In the genomic region with DNA sequence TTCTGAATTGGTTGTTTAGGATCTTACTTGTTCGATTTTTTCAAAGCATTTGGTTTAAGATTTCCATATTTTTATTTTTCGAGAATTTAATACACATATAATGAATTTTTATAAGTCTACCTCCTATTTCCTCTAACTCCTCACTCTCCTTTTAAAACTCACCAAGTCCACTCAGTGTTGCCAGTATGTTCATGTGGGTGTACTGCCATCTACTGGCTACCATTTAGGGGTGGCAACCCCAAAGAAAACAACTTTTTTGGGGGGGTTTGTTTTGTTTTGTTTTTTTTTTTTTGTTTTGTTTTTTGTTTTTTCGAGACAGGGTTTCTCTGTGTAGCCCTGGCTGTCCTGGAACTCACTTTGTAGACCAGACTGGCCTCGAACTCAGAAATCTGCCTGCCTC, we compare ENCODE assay signal across 11 mouse cellular contexts. TPM values are rescaled to one million over a fixed set of nuclear protein-coding genes. Genes with fewer than 3 reads are reported as not detected.
DNase-seq lines count a peak whose midpoint lies in the region; ATAC-seq and TF ChIP-seq lines count a peak whose summit lies in the region.
"Had no signal": no experiment of that assay in that cellular context is flagged by ENCODE, and none has a peak within 500 bp of the region (broad histone marks: within the 10 kb centered on the region; RNA-seq: fewer than 3 reads in every experiment).

No protein-coding gene starts in this region.

- DNase-seq in cerebellum, postnatal 10 days, result peak; percentile 53 to 57
- DNase-seq in liver, adult 2 months (ENCODE audit: extremely low read depth, low read depth, low spot score), result peak; percentile 37
- peak; percentile 63 for DNase-seq in brain, adult 2 months (ENCODE audit: low read depth, low spot score)
- no peak for DNase-seq in right cerebral cortex, postnatal 14 days
- DNase-seq in midbrain, embryonic 10.5 days (ENCODE audit: low spot score), result no peak
- DNase-seq: gastrocnemius, postnatal 14 days had no signal

- no peak overlapping the region for H3K9ac ChIP-seq in liver, adult 2 months (ENCODE audit: low read depth, low read length)
- no peak overlapping the region for H3K9ac ChIP-seq in liver, embryonic 12.5 days

- H3K27me3 ChIP-seq in liver, adult 2 months (ENCODE audit: control insufficient read depth, insufficient read depth, low read length), result no peaks in the 10 kb centered on the region
- H3K27me3 ChIP-seq in liver, embryonic 12.5 days (replicated peaks), result no peaks in the 10 kb centered on the region
- H3K27me3 ChIP-seq in midbrain, embryonic 10.5 days (ENCODE audit: low read depth, poor library complexity, severe bottlenecking), result no peaks in the 10 kb centered on the region

- no peaks in the 10 kb centered on the region for H3K4me1 ChIP-seq in liver, adult 2 months (ENCODE audit: control insufficient read depth, insufficient read depth, low read length)
- H3K4me1 ChIP-seq in liver, embryonic 12.5 days, result no peaks in the 10 kb centered on the region
- H3K4me1 ChIP-seq in midbrain, embryonic 10.5 days, result no peaks in the 10 kb centered on the region

- no peaks in the 10 kb centered on the region for H3K36me3 ChIP-seq in liver, adult 2 months (ENCODE audit: control insufficient read depth, insufficient read depth, low read length)
- H3K36me3 ChIP-seq in liver, embryonic 12.5 days, result no peaks in the 10 kb centered on the region
- H3K36me3 ChIP-seq in midbrain, embryonic 10.5 days, result no peaks in the 10 kb centered on the region

- ATAC-seq in cerebellum, adult (ENCODE audit: insufficient number of reproducible peaks, low FRiP score, low TSS enrichment), result no peak
- ATAC-seq in liver, embryonic 12.5 days, result no peak
- ATAC-seq in neutrophil, adult 5-6 weeks (ENCODE audit: extremely low read depth, insufficient number of reproducible peaks, low FRiP score, poor library complexity, severe bottlenecking), result peak; percentile 75; the same call in 1 of the 2 replicates

- no peak overlapping the region for H3K27ac ChIP-seq in liver, adult 2 months (replicated peaks; ENCODE audit: insufficient read depth, low read depth, low read length)
- no peak overlapping the region for H3K27ac ChIP-seq in liver, embryonic 12.5 days
- H3K27ac ChIP-seq in midbrain, embryonic 10.5 days (replicated peaks), result no peak overlapping the region

- no peak overlapping the region for H3K4me2 ChIP-seq in liver, embryonic 12.5 days

- no peak for TF ChIP-seq CTCF in liver, adult 2 months (IDR thresholded peaks at IDR 0.05; ENCODE audit: low read depth, low read length)

- H3K4me3 ChIP-seq in liver, adult 2 months (ENCODE audit: insufficient read depth, low read depth, low read length), result no peak overlapping the region
- H3K4me3 ChIP-seq in liver, embryonic 12.5 days, result no peak overlapping the region
- no peak overlapping the region for H3K4me3 ChIP-seq in midbrain, embryonic 10.5 days
- H3K4me3 ChIP-seq: myocyte had no signal

- no peaks in the 10 kb centered on the region for H3K9me3 ChIP-seq in liver, embryonic 12.5 days (replicated peaks)
- no peaks in the 10 kb centered on the region for H3K9me3 ChIP-seq in midbrain, embryonic 10.5 days (replicated peaks)

- no peak for TF ChIP-seq POLR2A in liver, adult 2 months (IDR thresholded peaks at IDR 0.05; ENCODE audit: extremely low read depth, insufficient read depth, low read length)

- WGBS in liver, adult 2 months, result 33% methylated on average over 4 of the region's 4 CpGs
- 19% methylated on average over 4 of the region's 4 CpGs for WGBS in liver, embryonic 12.5 days (ENCODE audit: insufficient replicate concordance)
- 43% methylated on average over 4 of the region's 4 CpGs for WGBS in midbrain, embryonic 10.5 days

- H3K79me2 ChIP-seq in liver, adult 2 months (ENCODE audit: control insufficient read depth, insufficient read depth, low read length), result no peaks in the 10 kb centered on the region

RNA-seq across cellular contexts. Expression of a gene that starts 8.1 kb away (rescaled TPM):
- 0.13 TPM in 1 of 2 replicates, not detected in the other for total RNA-seq in liver, adult 2 months (2014; rRNA removed)
- polyA plus RNA-seq in liver, adult 2 months (2012; rRNA removed), result 0.06 TPM in 1 of 2 replicates, not detected in the other
- polyA plus RNA-seq in liver, embryonic 12.5 days (2016; fragmentation: Nextera tagmentation; extraction: Ambion mirVana), result 0.89 and 0.94 TPM in 2 replicates
- total RNA-seq in neutrophil, adult 5-6 weeks (2017), result 0.49 and 0.81 TPM in 2 replicates
- polyA plus RNA-seq in midbrain, embryonic 10.5 days (2016; fragmentation: Nextera tagmentation; extraction: Ambion mirVana), result 6.4 and 14.5 TPM in 2 replicates
- total RNA-seq: gastrocnemius, postnatal 14 days had no signal
- polyA plus RNA-seq: myocyte had no signal

RNA-seq across cellular contexts. Expression of a gene that starts 8.4 kb away (rescaled TPM):
- not detected in 2 replicates for total RNA-seq in liver, adult 2 months (2014; rRNA removed)
- not detected in 2 replicates for polyA plus RNA-seq in liver, adult 2 months (2012; rRNA removed)
- polyA plus RNA-seq in liver, embryonic 12.5 days (2016; fragmentation: Nextera tagmentation; extraction: Ambion mirVana), result not detected in 2 replicates
- total RNA-seq in neutrophil, adult 5-6 weeks (2017), result not detected in 2 replicates
- polyA plus RNA-seq in midbrain, embryonic 10.5 days (2016; fragmentation: Nextera tagmentation; extraction: Ambion mirVana), result not detected in 2 replicates
- total RNA-seq: gastrocnemius, postnatal 14 days; left cerebral cortex, postnatal 25 days had no signal
- polyA plus RNA-seq: myocyte had no signal

RNA-seq across cellular contexts. Expression of a gene that starts 12.9 kb away (rescaled TPM):
- total RNA-seq in liver, adult 2 months (2014; rRNA removed), result 1.5 and 3.2 TPM in 2 replicates
- 4.5 and 7.8 TPM in 2 replicates for polyA plus RNA-seq in liver, adult 2 months (2012; rRNA removed)
- 24.0 and 26.9 TPM in 2 replicates for polyA plus RNA-seq in liver, embryonic 12.5 days (2016; fragmentation: Nextera tagmentation; extraction: Ambion mirVana)
- 175 and 197 TPM in 2 replicates for total RNA-seq in neutrophil, adult 5-6 weeks (2017)
- polyA plus RNA-seq in midbrain, embryonic 10.5 days (2016; fragmentation: Nextera tagmentation; extraction: Ambion mirVana), result 74.5 and 81.1 TPM in 2 replicates

RNA-seq across cellular contexts. Expression of a gene that starts 26.6 kb away (rescaled TPM):
- 1.1 and 1.4 TPM in 2 replicates for total RNA-seq in liver, adult 2 months (2014; rRNA removed)
- 1.8 and 2.8 TPM in 2 replicates for polyA plus RNA-seq in liver, adult 2 months (2012; rRNA removed)
- polyA plus RNA-seq in liver, embryonic 12.5 days (2016; fragmentation: Nextera tagmentation; extraction: Ambion mirVana), result 4.6 and 4.7 TPM in 2 replicates
- total RNA-seq in neutrophil, adult 5-6 weeks (2017), result 18.4 and 24.7 TPM in 2 replicates
- 14.5 and 18.0 TPM in 2 replicates for polyA plus RNA-seq in midbrain, embryonic 10.5 days (2016; fragmentation: Nextera tagmentation; extraction: Ambion mirVana)

RNA-seq across cellular contexts. Expression of a gene that starts 35.2 kb away (rescaled TPM):
- 1.4 and 2.9 TPM in 2 replicates for total RNA-seq in liver, adult 2 months (2014; rRNA removed)
- 8.0 and 9.8 TPM in 2 replicates for polyA plus RNA-seq in liver, adult 2 months (2012; rRNA removed)
- 9.4 and 10.4 TPM in 2 replicates for polyA plus RNA-seq in liver, embryonic 12.5 days (2016; fragmentation: Nextera tagmentation; extraction: Ambion mirVana)
- total RNA-seq in neutrophil, adult 5-6 weeks (2017), result not detected in 2 replicates
- 17.6 and 18.8 TPM in 2 replicates for polyA plus RNA-seq in midbrain, embryonic 10.5 days (2016; fragmentation: Nextera tagmentation; extraction: Ambion mirVana)

Comparison
In these comparisons a context has a peak if more than half of its experiments do, and no peak if none do; other contexts are left out.
1. DNase-seq: peak in cerebellum, postnatal 10 days (2 of 2), liver, adult 2 months (single experiment) and brain, adult 2 months (single experiment); none in right cerebral cortex, postnatal 14 days (single experiment) and midbrain, embryonic 10.5 days (single experiment).